Mouse (Mus musculus): ENCODE results near the gene Gli1.

Gli1 gene

GRCm38 (mm10) chr10:127348957-127349356, 7.2 kb upstream of the Gli1 start:
- peak; percentile 53 for DNase-seq (ENCODE audit: low read depth, low spot score)

- no peak for DNase-seq (ENCODE audit: low read depth, low spot score)
Observed at GRCm38 (mm10) chr10:127346173-127346572, 4.4 kb upstream of the Gli1 start.

- DNase-seq (ENCODE audit: low read depth, low spot score), result no peak
Observed at GRCm38 (mm10) chr10:127343029-127343428, 1.3 kb upstream of the Gli1 start.

- DNase-seq (ENCODE audit: low read depth, low spot score), result no peak
Observed at GRCm38 (mm10) chr10:127341360-127341690, 449 bp downstream of the Gli1 start.

DNA sequence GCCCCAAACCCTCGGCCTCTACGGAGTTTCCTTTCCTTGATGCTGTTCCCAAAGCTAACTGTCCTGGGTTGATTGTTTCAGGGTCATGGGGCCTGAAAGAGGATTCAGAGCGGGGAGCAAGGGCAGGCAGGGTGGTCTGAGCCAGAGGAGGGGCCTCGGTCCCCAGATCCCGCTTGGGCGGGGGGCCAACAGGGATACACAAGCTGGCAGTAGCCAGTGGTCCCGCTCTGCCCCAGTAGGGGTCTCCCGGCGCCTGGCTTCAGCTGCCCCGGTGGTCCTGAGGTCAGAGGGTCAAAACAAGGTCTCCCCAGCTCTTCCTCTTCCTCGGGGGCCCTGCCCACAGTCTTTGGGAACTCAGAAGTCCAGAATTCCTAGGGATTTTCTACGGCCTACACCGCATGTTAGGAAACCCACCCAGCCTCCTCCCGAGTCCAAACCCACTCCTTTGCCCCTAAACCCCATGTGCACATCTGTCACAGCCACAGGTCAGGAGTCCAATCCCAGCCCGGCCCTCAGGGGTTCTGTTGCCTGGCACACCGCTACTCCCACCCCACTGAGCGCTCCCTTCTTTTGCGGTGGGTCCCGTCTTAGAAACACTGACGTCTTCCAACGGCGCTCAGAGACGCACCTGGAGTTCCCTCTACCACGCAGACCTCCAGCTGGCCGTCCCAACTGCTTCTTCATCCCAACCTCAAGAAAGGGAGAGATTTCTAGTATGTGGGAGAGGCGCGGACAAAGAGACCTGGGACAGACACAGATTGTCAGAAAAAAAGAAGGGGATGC, 1.0 kb downstream of the Gli1 start:
- DNase-seq (ENCODE audit: low read depth, low spot score), result peak; percentile 43

DNA sequence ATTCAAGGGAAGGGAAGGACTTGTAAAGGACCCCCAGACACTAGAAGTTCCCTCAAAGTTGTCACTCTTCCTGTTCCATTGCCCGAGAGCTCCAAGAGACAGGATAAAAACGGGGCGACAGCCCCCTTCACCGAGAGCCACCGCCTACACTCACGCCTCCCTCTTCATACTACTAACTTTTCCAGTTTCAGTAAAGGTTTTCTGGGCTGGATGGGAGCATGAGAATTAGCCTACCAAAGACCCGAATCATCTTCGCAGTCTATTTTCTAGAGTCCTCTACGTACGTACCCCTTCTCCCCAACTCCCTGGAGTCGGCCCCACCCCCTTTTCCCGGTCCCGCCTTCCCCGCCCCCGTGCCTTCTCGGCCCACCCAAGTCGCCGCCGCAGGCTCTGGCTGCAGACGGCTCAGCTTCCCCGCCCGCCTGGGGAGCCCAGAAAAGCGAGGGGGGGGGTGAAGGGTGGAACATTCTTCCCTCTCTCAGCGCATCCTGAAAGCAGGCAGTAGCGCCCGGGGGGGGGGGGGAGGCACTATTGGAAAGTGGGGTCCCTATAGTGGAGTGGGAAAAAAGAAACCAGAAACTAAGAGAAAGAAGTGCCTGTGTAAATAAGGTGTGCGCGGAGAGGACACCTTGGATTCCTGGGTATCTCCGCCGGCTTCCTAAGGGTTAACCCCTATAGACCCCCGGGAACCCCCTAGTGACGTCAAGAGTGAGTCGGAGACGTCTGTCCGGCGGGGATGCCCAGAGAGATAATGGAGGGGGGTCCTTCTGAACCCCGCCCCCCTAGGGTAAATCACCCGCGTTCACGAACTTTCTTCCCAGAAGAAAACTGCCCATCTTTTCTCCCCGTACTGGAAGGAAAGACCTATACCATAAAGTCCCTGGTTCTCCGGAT, 1.8 kb downstream of the Gli1 start:
- DNase-seq (ENCODE audit: low read depth, low spot score), result peak; percentile 48

GRCm38 (mm10) chr10:127338930-127339682, 2.7 kb downstream of the Gli1 start:
- DNase-seq (ENCODE audit: low read depth, low spot score), result peak; percentile 94

GRCm38 (mm10) chr10:127337536-127338099, 4.2 kb downstream of the Gli1 start:
- peak; percentile 53 for DNase-seq (ENCODE audit: low read depth, low spot score)

GRCm38 (mm10) chr10:127336952-127337351, 4.8 kb downstream of the Gli1 start:
- DNase-seq (ENCODE audit: low read depth, low spot score), result no peak

DNA sequence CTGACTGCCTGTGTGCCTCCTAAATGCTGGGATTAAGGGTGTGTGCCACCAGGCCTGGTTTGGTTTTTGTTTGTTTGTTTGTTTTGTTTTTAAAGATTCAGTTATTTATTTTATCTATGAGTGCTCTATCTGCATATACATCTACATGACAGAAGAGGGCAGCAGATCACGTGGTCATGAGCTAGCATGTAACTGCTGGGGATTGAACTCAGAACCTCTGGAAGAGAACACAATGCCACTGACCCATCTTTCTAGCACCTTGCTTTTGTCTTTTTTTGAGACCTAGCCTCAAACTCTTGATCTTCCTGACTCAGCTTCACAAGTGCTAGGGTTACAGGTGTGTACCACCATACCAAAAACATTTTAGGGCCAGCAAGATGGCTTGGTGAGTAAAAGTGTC, 6.5 kb downstream of the Gli1 start:
- DNase-seq (ENCODE audit: low read depth, low spot score), result peak; percentile 49

DNA sequence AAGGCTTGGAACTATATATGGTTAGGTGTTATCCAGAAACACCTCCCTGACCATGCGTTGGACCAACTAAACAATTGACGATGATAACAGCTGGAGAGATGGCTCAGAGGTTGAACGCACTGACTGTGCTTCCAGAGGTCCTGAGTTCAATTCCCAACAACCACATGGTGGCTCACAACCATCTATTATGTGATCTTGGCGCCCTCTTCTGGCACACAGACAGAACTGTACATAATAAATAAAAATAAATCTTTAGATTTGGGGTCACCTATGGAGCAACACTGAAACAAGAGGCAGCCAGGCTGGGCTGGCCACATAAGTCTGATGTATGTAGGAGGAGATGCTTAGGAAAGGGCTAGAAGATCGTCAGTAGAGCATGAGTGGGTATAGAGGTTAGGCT, 8.6 kb downstream of the Gli1 start:
- peak; percentile 76 for DNase-seq (ENCODE audit: low read depth, low spot score)

DNA sequence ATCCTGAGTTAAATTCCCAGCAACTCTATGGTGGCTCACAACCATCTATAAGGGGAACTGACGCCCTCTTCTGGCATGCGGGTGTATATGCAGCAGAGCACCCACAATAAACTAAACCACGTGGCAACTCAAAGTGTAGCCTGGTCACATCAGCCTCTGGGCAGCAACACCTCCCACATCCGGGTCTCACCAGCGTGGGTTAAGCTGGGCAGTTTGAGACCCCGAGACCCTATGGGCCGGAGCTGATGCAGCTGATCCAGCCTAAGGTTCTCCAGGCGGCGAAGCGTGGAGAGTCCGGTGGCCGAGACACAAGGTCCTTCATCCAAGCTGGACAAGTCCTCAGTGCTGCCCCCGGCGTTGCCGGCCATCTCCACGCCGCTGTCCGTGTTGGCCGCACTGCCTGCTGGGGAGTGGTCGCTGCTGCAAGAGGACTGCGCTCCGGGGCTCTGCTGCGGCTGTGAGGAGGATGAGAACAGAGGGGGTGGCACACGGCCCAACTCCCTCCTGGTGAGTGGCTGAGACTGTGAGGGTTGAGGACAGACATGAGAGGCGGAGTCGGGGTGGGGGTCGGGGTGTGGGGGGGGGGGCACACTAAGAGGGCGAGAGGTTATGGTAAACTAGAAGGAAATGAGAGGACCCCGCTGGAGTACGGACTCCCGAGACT, 9.4 kb downstream of the Gli1 start:
- DNase-seq (ENCODE audit: low read depth, low spot score), result peak; percentile 59

- DNase-seq (ENCODE audit: low read depth, low spot score), result no peak
Observed at GRCm38 (mm10) chr10:127330212-127330611, 11.6 kb downstream of the Gli1 start.

- DNase-seq (ENCODE audit: low read depth, low spot score), result no peak
Observed at GRCm38 (mm10) chr10:127327461-127328145, 14.2 kb downstream of the Gli1 start.

- DNase-seq (ENCODE audit: low read depth, low spot score), result no peak
Observed at GRCm38 (mm10) chr10:127326828-127327227, 14.9 kb downstream of the Gli1 start.

- peak; percentile 67 for DNase-seq (ENCODE audit: low read depth, low spot score)
Observed at GRCm38 (mm10) chr10:127326017-127326801, 15.6 kb downstream of the Gli1 start.

- peak; percentile 56 for DNase-seq (ENCODE audit: low read depth, low spot score)
Observed at GRCm38 (mm10) chr10:127325454-127326016, 16.2 kb downstream of the Gli1 start.

GRCm38 (mm10) chr10:127324495-127324894, 17.3 kb downstream of the Gli1 start:
- DNase-seq (ENCODE audit: low read depth, low spot score), result peak; percentile 94

DNA sequence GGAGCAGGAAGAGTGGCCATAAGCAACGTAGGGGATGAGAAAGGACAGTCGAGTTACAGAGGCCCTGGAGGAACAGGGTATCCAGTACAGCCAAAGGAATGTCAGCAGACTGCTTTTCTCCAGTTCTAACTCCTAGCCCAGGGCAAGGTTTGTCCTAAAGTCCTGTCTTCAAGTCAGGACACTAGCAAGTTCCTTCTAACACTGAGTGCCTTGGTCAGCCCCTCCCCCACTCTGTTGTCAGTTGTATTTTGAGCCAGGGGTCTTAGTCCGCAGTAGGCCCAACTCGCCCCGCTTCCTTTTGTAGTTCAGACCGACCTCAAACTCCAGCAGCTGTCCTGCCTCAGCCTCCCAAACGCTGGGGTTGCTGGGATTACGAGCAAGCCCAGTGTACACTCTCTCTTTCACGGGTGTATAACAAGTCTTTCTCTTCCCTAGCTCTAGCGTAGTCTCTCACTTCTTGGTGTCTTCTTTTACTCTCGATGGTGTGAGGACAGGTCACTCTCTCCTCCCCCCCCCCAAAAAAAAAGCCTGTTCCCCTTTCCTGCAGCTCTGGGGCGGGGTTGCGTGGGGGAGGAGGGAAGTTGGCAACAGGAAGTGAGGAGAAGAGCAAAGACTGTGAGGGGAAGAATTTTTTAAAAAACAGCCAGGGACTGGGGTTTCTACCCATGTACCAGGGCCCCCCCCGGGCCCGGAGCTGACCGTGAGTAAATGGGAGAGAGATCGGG, 18.5 kb downstream of the Gli1 start:
- DNase-seq (ENCODE audit: low read depth, low spot score), result peak; percentile 49
